Mouse (Mus musculus): ENCODE data around the gene Cfc1.

DNA sequence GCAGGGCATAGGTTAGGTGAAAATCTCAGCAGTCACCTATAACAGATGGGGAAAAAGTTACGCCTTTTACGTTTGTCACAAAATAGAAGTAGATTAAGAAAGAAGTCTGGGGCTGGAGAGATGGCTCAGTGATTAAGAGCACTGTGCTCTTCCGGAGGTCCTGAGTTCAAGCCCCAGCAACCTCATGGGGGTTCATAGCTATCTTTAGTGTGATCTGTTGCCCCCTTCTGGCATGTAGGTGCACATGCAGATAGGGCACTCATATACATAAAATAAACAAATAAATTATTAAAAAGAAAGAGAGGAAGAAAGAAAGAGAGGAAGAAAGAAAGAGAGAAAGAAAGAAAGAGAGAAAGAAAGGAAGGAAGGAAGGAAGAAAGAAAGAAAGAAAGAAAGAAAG, 48.1 kb upstream of the Cfc1 start:
- TF ChIP-seq CTCF (IDR thresholded peaks at IDR 0.05; ENCODE audit: borderline replicate concordance, extremely low read depth, insufficient read depth, insufficient read length) = no peak
- TF ChIP-seq POLR2A (IDR thresholded peaks at IDR 0.05; ENCODE audit: borderline replicate concordance, extremely low read depth, insufficient read depth, insufficient read length, poor library complexity, severe bottlenecking) = no peak

Data from brain, embryonic 14.5 days (tissue).